Mouse (Mus musculus): ENCODE results near the gene Rwdd2a.

DNA sequence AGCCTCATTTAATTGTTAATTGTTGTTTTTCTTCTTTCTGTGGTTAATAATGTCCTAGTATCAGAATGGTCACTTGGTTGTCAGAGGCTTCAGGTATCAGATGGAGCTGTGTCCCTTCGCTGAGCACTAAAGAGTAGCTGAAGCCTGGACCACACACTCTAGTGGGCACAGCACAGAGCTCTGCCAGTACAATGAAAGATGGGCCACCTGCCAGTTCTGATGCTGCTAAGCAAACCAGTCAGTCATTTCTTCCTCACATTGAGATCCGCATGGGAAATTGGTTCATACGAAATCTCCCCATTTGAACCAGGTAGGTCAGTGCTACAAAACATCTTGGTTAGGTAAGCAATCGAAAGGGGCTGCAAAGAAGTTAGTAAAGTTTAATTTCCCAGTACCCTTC lies 17.1 kb upstream of the Rwdd2a start:
- TF ChIP-seq EP300 (IDR thresholded peaks at IDR 0.05; ENCODE audit: low read depth) (no peak), CTCF (IDR thresholded peaks at IDR 0.05; ENCODE audit: low read depth) (no peak)
